Mouse (Mus musculus) left cerebral cortex, postnatal 14 days (tissue): Measurements from ENCODE around the gene Sun5. TPM values are rescaled to one million over a fixed set of nuclear protein-coding genes. Genes with fewer than 3 reads are reported as not detected.
"Not testable (repeated sequence)": the region's sequence is repeated elsewhere in the genome, so short reads cannot be mapped to it uniquely, and the experiment has no call there.

ENCODE experiments used
- DNase-seq, 2 experiments: peaks; one replicate each; pipeline ENCODE4 v3.0.0; 2021 to 2022; ENCODE audit warnings: low spot score in 2 of 2, mixed read lengths in 1 of 2
- intact Hi-C: fragments of 180-260 bp; cut with DNase I; formaldehyde crosslinking; loops from one replicate; pipeline ENCODE4 v1.15.1; 2025
- long read RNA-seq, 2 experiments: library from polyadenylated mRNA; stranded (forward); transcript quantifications; one replicate each; pipeline ENCODE4 v2.0.0; 2021
- total RNA-seq, 2 experiments: library from RNA; stranded (reverse); gene quantifications; 2 replicates each; pipeline ENCODE4 v1.2.3; 2021

Gene Sun5
- not detected for total RNA-seq
- long read RNA-seq, experiment 1, result 0 reads
- long read RNA-seq, experiment 2, result 0 reads

DNA sequence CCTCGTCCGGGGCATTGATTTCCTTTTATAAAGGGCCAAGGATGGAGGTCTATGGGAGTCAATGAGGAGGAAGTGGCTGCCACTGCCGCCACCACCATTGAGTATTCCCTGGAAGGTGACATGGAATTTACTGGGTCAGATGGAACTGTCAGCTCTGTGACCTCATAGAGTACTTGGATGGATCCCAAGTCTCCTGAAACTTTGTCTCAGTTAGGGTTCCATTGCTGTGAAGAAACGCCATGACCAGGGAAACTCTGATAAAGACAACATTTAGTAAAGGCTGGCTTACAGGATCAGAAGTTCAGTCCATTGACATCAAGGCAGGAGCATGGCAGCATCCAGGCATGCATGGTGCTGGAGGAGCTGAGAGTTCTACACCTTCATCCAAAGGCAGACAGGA lies at the start of gene Sun5:
Gene Sun5, minus strand, starts transcription at position 101 of the 400 bp plus-strand sequence.
- intact Hi-C loops, result no loop called here
- no peak for DNase-seq

DNA sequence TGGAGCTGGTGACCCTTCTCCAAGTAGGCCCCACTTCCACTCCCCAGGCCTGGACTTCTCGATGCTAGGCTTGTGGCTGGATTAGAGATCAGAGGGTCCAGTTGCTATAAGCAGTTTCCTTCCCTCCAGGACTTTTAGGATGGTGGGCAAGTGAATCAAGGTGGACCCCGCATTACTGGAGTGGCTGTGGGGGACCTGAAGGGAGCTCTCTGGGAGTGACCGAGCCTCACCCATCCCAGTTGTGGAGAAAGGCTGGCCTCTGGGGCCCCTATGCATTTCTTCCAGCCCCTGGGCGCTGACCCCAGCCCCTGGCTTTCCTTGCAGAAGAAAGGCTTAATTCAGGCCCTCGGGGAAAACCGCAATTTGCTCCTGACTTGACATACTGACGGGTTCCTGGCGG lies 47.0 kb upstream of the Sun5 start, which contains the start of gene Bpifb3:
Gene Bpifb3, plus strand, starts transcription at position 301 of the 400 bp plus-strand sequence.
- DNase-seq, result no peak
- intact Hi-C loops, result no loop called here

DNA sequence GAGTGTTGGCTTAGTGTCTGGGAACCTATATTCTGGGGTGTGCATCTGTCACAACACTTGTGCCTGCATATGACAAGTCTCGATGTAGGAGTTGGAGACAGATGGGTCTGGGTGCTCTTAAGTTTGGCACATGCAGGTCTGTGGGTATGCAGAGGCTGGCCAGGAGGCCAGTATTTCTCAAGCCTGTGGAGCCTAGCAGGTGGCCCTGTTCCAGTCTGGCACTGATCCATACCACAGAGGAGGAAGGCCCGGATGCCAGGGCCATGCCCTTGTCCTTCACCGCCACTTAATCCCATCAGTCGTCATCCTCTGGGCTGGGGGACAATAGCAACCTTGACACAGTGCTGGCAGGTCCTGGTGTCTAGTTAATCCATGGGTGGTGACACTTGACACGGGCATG lies 43.3 kb upstream of the Sun5 start:
- intact Hi-C loops, result no loop called here
- peak; percentile 12 to 39 for DNase-seq

DNA sequence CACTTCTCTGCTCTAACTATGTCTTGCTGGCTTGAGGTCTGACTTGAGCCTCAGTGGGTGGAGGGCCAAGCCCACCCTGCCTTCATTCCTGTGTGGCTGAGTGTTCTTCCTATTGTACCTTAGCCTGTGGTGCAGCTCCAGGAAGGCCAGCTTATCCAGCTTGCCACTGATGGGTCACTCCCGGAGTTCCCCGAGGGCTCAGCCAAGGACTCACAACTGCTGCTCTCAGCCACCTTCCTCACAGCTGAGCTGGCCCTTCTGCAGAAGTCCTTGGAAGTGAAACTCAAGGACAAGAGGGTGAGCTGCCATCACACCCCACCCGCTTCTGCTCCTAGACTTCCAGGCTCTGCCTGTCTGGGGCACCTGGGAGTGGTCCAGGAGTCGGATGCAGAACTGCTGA lies 35.7 kb upstream of the Sun5 start:
- intact Hi-C loops, result no loop called here
- DNase-seq, result no peak

DNA sequence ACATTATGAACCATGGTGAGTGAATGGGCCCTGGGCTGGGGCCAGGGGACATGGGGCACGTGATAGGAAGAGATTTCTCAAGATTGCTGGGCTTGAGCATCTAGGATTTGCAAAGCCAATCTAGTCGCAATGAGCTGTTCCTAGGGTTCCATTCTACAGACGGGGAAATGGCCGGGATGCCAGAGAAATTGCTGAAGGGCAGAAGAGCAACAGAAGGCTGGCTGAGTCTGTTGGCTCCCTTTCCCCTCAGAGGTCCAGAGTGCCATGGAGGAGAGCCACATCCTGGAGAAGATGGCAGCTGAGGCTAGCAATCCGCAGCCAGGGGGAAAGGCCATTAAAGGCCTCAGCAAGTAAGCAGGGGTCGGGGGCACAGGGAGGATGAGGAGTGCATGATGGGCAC lies 31.8 kb upstream of the Sun5 start:
- intact Hi-C loops, result no loop called here
- no peak for DNase-seq

DNA sequence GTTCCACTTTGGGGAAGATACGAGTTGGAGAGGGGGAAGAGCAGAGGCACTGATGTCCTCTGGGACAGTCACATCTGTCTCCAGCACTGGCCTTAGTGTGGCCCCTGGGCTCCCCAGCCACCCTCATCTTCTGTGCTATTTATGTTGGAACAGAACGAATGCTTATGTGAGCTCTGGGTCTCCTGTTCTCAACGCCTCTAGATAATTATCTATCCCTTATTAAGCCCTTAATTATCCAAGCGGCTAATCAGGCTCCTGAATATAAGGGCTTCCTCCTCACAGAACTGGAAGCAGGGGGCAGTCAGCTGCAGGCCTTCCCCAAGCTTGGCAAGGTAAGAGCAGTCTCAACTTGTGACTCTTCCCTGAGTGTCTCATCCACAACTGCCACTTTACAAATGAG lies 29.2 kb upstream of the Sun5 start, which contains the start of gene Bpifb6:
Gene Bpifb6, plus strand, starts transcription at position 301 of the 400 bp plus-strand sequence.
- intact Hi-C loops, result no loop called here
- DNase-seq, result no peak

DNA sequence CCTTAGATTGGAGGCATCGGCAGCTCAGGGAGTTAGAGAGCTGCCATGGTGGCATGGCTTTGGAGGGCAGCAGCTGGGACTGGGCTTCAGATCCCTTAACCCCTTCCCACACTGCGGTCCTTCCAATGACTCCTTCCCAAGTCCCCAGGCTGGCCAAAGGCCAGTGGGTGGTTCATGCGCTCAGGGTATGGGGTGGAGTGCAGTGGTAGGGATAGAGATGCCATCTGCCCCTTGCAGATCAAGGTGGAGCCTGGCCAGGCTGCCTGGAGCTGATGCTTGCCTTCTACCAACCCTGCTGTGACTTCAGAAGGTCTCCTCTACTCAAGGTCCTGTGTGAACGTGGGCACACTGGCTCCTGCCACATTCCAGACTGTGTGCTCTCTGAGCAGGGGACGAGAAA lies 28.2 kb upstream of the Sun5 start:
- DNase-seq, result no peak
- intact Hi-C loops, result no loop called here

DNA sequence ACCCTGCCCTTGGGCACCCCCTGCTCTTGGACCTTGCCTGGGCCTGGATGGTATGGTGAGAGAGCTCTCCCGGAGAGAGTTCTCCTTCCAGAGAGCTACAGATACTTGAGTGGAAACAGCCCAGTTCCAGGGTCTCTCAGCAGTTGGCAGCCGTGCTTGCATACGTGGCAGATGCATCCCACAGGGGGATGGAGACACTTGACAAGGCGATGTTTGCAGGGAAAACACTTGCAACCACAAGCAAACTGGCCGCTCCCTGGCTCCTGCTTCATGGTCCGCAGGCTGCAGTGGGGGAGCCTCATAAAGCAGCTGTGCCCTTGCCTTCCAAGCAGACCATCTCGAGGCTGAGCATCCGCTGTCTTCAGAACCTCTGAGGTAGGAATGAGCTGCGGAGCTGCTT lies 3.9 kb upstream of the Sun5 start, which contains the start of gene Bpifb2:
Gene Bpifb2, plus strand, starts transcription at position 301 of the 400 bp plus-strand sequence.
- intact Hi-C loops, result no loop called here
- no peak for DNase-seq

DNA sequence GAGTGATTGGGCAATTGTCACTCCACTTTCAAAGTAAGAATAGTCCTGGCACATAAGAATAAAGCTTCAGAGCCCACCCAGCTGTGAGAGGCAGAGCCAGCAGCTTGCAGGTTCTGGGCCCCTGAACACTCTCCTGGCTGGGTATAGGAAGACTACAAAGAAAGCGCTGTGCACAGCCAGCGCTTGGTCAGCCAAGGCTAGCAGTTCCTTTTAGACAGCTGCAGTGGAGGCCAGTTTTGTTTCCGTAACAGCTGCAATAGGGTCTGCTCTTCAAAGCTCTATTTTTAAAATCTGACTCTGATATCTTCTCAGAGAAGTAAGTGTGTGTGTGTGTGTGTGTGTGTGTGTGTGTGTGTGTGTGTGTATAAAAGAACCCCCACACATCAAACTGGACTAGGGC lies 8.9 kb downstream of the Sun5 start:
- intact Hi-C loops, result no loop called here
- no peak for DNase-seq

DNA sequence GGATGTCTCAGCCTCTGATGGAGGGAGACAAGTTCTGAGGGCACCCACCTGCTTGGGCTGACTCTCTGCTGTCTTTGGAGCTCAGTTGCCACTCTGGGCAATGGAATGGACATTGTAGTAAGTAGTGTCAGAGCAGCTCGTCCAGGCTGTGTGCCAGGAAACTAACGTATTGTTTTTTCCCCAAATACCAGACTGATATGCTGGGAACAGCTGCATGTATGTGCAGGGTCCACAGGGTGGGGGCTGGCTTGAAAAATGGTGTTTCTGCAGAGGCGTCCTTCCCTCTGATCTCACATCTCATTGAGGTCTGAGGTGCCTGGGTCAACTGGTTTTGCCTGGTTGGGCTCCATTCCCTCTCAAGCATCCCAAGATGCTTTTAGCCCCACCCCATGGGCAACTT lies 10.2 kb downstream of the Sun5 start:
- intact Hi-C loops, result no loop called here
- no peak for DNase-seq

DNA sequence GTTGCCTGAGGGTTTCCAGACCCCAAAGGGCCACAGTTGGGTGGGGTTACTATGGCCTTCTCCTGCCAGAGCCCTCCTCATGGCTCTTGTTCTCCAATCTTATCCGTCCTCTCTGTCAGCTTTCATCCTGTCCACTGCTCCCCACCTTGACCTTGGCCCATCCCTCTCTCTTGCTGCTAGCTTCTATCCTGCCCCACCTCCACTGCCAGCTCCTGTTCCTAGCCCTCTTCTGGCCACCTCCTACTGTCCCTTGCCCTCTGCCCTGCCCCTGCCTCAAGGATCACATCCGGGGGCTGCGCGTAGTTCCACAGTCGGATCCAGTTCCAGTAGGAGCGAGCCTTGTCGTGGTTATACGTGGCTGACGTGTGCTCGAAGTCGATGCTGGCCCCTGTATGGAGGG lies 10.6 kb downstream of the Sun5 start:
- DNase-seq, result no peak
- intact Hi-C loops, result no loop called here

DNA sequence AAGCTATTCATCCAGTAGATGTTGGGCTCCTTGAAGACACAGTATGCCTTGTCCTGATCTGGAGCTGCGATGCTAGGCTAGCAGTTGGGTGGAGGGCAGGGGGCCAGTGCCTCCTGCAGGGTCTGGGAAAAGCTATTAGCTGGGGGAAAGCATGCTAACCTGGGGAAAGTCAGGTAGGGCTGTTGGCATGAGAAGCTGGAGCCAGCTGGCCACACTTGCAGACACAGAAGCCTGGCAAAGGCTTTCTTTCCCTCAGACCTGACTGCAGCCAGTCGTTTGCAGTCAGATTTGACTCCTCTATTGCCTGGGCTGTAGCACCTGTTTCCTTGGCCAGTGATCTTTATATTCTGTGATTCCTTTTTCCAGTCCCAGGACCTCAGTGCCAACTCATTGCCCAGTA lies 11.3 kb downstream of the Sun5 start:
- no peak for DNase-seq

DNA sequence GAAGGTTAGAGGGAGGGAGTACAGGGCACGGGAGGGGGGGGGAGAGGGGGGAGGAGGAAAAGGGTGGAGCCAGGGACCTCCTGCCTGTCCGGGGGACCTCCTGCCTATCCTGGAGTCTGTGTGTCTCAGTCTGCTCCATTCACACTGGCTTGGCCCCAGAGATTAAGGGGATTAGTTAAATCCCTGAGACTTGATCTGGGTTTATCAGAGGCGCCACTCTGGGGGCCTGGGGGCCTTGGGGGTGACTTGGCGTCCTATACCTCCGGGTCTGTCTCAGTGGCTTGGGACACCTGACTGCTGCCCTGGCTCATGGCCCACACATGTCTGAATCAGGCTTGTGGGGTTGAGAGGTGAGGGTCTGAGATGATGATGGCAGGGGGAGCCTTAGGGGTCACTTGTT lies 17.3 kb downstream of the Sun5 start:
- intact Hi-C loops, result no loop called here
- DNase-seq, result no peak

More for the DNA sequence above, 11.3 kb downstream of the Sun5 start:
- intact Hi-C loops, result no loop called here

DNA sequence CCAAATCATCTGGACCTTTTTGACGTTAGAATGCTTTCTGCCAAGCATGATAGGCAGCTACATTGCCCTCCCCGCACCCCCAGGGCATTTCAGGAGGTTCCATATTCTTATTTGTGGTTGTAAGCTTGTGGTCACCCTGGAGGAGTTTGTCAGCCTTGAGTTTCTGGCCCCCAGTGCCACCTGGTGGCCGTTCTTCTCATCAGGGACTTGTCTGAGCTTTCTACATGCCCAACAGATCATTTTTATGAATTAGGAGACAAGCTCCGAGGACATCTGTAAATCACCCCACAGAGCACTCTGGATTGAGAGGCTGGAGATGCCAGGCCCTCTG lies 19.9 kb downstream of the Sun5 start:
- DNase-seq, result peak; percentile 54 to 67
- intact Hi-C loops, result loop anchor here (1.0 kb wide), 1 partner anchor 183 kb away; no protein-coding TSS in a partner anchor

DNA sequence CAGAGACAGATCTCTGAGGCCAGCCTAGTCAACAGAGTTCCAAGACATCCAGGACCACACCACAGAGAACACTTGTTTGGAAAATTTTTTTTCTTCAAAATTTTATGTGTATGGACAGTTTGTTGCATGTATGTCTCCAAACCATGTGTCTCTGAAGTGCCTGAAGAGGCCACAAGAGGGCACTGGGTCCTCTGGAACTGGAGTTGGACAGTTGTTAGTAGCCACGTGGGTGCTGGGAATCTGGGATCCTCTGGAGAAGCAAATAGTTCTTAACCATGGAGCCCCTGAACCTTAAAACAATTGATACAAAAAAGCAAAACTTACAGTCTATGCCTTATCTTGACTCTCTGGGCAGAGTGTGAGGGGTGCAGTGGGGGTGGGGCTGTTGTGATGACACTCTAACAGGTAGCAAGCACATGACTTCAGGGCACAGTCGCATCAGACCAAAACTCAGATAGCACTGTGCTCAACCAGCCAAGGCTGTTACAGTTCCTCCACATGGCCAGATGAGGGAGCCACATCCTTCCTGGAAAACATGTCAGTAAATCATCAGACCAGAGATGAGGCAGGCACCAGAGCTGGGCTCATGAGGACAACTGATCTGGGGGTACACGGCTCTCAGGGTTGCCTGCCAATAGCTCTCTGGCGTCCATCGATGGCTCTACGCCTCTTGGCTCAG lies 20.4 kb downstream of the Sun5 start:
- DNase-seq, result peak in 1 of 2 experiments; percentile 7
- intact Hi-C loops, result loop anchor here (1.0 kb wide), 1 partner anchor 182 kb away; no protein-coding TSS in a partner anchor

DNA sequence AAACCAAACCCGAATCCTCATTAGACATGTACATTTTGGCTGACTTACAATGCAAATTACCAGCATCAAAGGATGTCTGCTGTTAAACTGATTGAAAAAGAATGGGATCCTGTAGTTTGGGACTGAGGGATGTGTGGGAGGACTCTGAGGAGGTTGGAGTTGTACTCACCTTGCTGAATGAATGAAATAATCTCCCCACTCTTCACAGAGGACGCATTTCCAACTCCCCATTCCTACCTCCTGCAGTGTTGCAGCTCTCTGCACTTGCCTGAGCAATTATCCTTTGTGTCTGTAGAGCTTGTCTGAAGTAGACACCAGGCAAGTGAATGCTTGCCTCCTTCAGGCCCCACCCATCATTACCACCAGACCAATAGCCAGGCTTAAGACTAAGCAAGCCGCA lies 22.5 kb downstream of the Sun5 start:
- intact Hi-C loops, result no loop called here
- DNase-seq, result no peak

DNA sequence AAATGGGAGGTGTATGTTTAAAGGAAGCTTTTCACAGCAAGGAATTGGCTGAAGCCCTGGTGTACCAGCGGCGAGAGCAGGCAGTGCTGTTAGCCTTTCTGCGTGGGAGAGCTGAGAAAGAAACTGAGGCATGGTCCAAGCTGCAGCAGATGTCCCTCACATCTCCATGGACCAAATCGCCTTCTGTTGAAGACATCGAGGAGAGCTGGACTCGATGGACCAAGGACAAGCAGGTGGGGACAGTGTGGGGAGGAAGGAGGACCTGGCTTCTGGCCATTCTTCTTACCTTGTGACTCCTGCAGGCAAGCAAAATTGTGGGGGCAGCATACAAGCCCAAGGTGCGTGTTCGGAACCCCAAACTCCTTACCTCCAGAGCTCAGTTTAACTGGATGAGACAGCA lies 28.0 kb downstream of the Sun5 start:
- DNase-seq, result no peak

DNA sequence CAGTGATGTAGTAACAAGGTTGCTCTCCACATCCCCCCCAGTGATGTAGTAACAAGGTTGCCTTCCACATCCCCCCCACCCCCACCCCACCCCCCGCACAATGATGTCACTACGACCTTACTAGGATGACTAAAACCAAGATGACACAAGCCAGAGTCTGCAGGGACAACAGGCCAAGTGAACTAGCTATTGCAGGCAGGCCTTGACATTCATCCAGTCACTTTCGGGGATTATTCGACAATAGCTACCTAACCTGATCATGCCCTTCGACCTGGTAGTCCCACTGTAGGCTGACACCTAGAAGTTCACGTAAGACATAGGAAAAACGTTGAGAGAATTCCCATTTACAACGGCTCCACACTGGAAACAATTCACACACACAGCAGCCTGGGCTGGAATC lies 37.6 kb downstream of the Sun5 start:
- intact Hi-C loops, result no loop called here
- DNase-seq, result no peak

More for the DNA sequence above, 28.0 kb downstream of the Sun5 start:
- intact Hi-C loops, result no loop called here

DNA sequence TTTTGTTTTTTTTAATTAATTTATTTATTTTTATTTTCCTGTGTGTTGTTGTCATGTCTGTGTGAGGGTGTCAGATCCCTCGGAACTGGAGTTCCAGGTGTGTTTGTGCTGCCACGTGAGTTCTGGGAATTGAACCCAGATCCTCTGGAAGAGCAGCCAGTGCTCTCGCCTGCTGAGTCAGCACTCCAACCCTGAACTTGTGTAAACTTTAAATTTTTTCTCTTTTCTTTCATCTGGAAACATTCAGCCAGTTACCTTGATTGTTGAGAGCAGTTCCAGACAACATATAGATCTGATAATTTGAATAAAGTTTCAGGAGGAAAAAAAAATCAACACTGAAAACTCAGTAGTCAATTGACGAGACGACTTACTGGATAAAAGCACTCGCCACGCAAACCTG lies 42.2 kb downstream of the Sun5 start:
- DNase-seq, result no peak
- intact Hi-C loops, result no loop called here

DNA sequence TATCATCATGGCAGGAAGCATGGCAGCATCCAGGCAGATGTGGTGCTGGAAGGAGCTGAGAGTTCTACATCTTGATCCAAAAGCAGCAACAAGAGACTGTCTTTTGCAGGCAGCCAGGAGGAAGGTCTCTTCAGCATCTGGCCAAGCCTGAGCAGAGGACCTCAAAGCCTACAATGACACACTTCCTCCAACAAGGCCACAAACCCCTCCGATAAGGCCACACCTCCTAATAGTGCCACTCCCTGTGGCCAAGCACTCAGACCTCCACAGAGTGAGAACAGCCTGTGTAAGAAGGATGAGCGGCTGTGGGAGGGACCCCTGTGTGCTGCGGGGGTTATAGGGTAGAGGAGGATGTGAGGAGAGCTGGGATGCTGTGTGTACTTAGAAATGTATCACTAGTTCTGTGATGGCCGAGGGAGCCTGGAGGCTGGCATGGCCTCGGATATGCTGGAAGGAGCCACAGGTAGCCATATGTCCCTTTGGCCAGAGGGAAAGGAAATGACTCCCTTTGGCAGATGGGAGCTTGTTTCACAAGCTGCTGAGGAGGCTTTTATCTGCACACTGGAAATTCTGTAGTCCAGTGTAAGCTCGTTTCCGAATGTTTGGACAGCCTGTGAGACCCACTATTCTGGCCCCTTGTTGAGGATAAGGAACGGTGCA lies 43.6 kb downstream of the Sun5 start:
- DNase-seq, result no peak
- intact Hi-C loops, result no loop called here

DNA sequence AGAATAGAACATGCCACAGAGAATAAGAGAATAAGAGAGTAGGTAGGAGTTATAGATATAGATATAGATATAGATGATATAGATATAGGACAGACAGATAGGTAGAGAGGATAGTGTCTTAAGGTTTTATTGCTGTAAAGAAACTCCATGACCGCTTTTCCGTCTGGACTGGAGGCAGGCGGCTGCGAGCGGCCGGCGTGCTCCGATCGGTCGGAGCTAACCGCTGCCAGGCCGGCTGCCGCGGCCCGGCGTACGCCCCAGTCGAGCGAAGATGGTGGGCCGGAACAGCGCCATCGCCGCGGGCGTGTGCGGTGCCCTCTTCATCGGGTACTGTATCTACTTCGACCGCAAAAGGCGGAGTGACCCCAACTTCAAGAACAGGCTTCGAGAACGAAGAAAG lies 45.0 kb downstream of the Sun5 start:
- DNase-seq, intact Hi-C loops: not testable (repeated sequence)
